Mouse (Mus musculus) frontal cortex, postnatal 14 days (tissue): ENCODE results near the gene Olfr585.

Source experiments
- DNase-seq, 2 experiments: peaks; one replicate each; pipeline ENCODE4 v3.0.0; 2022; ENCODE audit warnings: low spot score in 2 of 2

Olfr585 gene

GRCm38 (mm10) chr7:103097420-103097819 lies at the start of gene Olfr585:
Olfr585 (plus strand) TSS chr7:103097720.
- no peak for DNase-seq

GRCm38 (mm10) chr7:103051000-103051399 lies 46.5 kb upstream of the Olfr585 start, which contains the start of gene Olfr583:
Olfr583 (plus strand) TSS chr7:103051300.
- DNase-seq: no peak

GRCm38 (mm10) chr7:103081585-103081984 lies 15.9 kb upstream of the Olfr585 start, which contains the start of gene Olfr584:
Olfr584 (plus strand) TSS chr7:103081885.
- no peak for DNase-seq

- no peak for DNase-seq
Observed at GRCm38 (mm10) chr7:103119406-103119805, 21.9 kb downstream of the Olfr585 start.

GRCm38 (mm10) chr7:103125538-103125937 lies 28.0 kb downstream of the Olfr585 start, which contains the start of gene Olfr586:
Olfr586 (minus strand) TSS chr7:103125638.
- DNase-seq: no peak

- DNase-seq: no peak
Observed at GRCm38 (mm10) chr7:103140579-103140978, 43.1 kb downstream of the Olfr585 start, which contains the start of gene Olfr588-ps1. Olfr588-ps1 (plus strand) TSS chr7:103140879.
